Mouse (Mus musculus) thymus, postnatal 36 days (tissue): ENCODE measurements around the gene Hmcn1.

ENCODE experiments used
- DNase-seq, 2 experiments: peaks; one replicate each; pipeline ENCODE4 v3.0.0; 2022; ENCODE audit warnings: mixed read lengths in 2 of 2

Hmcn1 gene

DNA sequence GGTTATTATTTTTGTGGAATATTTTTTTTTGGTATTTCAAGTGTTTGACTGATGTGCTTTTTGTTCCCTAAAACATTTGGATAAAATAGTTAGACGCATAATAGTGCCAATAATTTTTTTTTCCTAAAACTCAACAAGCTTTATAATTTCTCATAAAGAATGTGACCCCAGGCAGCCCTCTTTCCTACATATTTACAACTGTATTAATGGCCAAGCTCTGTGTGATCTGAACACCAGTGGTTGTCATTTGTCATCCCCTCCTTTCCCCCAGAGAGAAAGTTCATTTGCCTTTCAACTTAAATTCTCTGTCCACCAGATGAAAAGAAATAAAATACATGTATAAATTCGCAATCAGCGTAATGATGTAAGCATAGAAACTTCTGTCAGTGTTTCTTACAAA lies 121.1 kb downstream of the Hmcn1 start:
- no peak for DNase-seq

DNA sequence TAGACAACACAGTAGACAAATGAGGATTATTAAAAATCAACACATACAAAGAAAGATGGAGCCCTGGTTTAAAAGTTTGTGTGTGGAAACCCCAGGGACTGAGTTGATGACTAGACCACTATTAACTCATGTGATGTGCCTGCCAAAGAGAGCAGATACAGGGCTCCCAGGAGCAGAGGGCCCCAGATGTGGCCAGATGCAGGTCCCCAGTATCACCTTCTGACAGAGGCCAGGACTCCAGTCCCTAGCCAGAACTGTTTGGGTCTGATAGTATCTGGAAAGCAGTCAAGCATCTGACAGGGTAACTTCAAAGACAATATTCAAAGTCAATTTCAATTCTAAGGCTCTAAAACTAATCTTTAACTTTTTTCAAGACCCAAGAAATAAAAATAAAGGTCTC lies 124.0 kb downstream of the Hmcn1 start:
- DNase-seq, result no peak

GRCm38 (mm10) chr1:150866615-150867014 lies 126.6 kb downstream of the Hmcn1 start:
- no peak for DNase-seq

DNA sequence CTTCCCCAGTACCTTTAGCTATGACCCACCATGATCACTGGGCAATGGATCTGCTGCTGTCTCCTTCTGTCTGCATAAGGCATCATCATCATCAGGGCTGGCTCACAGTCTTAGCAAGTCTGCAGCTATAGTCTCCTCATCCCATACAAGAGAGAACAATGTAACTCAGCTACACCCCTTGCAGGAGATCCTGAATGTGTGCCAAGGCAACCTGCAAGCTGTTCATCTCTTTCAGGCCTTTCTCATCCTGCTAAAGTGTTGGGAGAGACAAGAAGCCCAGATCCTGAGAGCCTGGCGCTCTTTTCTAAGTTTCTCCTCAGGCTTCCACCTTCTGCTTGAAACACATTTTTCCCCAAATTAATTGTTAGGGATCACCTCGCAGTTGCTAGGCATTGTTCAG lies 135.5 kb downstream of the Hmcn1 start:
- DNase-seq, result no peak

GRCm38 (mm10) chr1:150833448-150833847 lies 159.8 kb downstream of the Hmcn1 start:
- DNase-seq, result no peak

- DNase-seq, result no peak
Measured at GRCm38 (mm10) chr1:150829851-150830250, 163.4 kb downstream of the Hmcn1 start.

DNA sequence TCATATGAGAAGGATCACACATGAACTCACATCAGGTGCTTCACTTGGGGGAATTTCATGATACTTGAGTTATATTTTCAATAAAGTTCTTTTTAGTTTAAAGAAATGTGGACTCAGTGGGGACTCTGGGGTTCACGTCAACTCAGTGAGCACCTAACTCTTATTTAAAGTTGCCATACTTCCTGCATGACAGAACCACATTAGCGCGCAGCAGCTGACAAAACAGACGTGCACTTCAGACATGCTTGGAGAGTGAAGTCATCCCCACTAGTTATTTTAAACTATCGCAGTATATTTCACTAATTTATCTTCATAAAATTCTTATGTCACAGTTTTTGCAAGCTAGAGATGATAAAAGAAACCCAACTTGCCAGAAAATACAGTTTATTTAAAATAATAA lies 166.1 kb downstream of the Hmcn1 start:
- no peak for DNase-seq

DNA sequence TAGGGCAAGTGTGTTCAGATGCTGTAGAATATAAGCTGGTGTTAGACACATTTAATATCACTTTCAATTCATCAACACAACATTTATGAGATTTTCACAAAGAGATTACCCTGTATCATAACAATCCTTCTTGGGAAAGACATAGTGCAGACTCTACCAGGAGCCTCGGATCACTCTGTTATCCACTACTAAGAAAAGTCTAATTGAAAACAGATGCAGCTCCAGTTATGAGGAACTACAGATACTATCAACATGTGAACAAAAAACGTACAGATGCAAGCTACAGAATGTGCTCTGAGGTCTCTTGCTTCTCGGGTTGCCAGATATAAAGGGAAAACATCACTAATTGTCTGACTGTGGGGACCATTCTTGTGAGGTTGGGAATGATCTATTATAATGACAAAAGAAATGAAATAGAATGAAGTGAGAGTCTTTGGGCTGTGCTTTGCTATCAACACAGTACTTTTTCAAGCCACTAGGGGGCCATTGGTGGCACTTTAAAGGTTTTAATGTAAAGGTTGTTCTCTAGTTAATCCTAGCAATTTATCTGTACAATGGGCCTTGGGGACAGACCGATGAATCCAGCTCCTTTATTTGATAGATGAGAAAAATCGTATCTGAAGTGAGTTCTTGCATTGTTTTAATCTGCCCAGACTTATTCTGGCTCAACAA lies 168.8 kb downstream of the Hmcn1 start:
- DNase-seq, result no peak

DNA sequence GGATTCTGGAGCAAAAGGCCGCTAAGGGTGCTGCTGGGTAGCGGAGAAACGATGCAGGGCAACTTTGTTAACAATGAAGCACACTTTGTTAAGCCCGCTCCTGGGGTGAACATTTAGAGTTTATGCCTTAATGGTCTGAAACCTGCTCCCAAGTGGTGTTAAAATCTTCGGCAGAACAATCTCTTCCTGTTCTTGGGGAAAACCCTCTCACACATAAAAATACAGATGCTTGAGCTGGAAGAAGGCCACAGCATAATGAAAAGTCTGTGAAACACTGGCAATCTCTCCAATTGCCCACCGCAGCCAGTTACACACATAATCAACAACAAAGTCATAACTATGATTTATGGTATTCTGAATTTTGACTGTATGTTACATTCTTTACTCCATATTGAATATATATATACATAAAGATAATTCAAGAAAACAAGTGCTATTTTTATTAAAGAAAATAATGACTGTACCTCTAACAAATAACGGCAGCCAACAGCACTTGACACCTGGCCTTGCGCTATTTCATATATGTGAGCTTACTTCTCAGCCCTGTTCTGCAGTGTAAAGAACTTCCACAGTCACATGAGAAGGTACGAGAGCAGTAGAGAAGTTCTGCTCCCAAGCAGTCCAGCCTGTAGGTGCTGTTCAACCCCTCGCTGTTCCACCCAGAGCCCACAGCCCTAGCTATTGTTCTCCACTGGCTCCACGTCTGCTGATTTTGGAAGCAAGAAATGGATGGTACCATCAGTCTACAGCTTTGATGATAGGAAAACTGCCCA lies 177.0 kb downstream of the Hmcn1 start:
- no peak for DNase-seq

- DNase-seq, result no peak
Measured at GRCm38 (mm10) chr1:150814917-150815316, 178.3 kb downstream of the Hmcn1 start.

DNA sequence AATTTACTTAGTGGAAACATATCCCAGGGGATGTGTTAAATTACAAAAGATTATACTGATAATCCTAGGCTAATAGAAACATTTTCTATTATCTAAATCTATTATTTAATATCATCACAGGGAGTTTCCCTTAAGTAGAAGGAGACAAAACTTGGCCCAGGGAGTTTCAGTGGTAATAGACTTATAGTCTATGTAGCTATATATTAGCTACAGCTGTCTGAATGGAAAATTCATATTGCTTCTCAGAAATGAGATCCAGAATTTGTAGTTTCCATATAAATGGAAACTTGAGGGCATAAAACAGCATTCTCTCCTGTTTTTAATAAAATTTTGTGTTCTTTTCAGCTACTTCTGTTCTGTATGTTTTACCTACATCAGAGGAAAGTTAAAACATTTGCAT lies 179.9 kb downstream of the Hmcn1 start:
- no peak for DNase-seq

GRCm38 (mm10) chr1:150806864-150807263 lies 186.4 kb downstream of the Hmcn1 start:
- no peak for DNase-seq

- no peak for DNase-seq
Measured at GRCm38 (mm10) chr1:150805466-150805865, 187.8 kb downstream of the Hmcn1 start.

- no peak for DNase-seq
Measured at GRCm38 (mm10) chr1:150804235-150805099, 188.8 kb downstream of the Hmcn1 start.

DNA sequence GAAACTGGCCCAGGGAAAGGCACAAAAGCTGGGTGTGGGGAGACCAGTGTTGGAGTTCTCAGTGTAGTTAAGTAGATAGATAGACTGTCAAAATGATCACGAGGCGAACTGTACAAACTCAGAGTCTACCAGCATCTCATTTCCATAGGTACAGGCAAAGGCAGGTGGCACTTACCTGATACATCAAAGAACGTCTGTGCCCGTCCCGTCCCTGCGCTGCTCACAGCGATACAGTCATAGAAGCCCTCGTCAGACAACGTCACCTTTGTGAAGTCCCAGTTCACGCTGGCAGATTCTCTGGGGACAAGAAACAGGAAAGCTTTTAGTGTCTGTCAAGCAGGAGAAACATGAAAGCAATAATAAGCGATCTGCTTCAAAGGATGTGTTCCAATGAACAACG lies 190.6 kb downstream of the Hmcn1 start:
- DNase-seq, result no peak

GRCm38 (mm10) chr1:150800611-150801263 lies 192.5 kb downstream of the Hmcn1 start:
- no peak for DNase-seq

DNA sequence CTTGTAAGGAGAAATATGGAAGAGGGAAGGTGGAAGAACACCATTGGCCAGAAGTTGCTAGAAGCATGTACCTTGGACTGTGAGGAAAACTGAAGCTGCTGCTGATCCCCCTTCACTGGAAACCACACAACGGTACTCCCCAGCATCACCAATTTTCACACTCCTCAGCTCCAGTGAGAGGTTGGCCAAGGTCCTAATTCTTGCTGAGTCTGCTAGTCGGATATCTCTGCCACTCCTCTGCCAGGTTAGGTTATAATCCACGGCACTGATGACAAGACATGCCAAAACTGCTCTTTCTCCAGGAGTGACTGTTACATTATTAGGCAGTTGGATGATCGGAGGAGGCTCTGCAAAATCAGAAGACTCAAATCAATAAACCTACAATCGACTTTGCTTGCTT lies 194.6 kb downstream of the Hmcn1 start:
- no peak for DNase-seq

- no peak for DNase-seq
Measured at GRCm38 (mm10) chr1:150786746-150787145, 206.5 kb downstream of the Hmcn1 start.

GRCm38 (mm10) chr1:150783070-150783842 lies 210.0 kb downstream of the Hmcn1 start:
- DNase-seq, result no peak

DNA sequence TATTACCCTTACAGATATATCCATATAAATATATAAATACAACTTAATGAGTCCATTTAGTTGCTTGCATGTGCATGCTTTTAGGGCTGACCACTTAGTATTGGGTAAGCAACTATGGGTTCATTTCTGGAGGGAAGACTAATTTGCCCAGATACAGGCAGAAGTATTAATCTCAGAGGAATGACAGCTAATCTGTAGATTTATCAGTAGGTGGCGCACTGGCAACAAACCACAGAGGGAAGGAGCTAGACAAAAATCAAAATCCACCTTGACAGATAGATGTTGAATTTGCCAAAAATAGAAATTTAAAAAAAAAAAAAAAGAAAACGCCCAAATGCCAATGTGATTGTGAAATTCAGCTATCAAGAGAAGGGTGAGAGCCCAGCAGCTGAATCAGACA lies 213.3 kb downstream of the Hmcn1 start:
- DNase-seq, result no peak

DNA sequence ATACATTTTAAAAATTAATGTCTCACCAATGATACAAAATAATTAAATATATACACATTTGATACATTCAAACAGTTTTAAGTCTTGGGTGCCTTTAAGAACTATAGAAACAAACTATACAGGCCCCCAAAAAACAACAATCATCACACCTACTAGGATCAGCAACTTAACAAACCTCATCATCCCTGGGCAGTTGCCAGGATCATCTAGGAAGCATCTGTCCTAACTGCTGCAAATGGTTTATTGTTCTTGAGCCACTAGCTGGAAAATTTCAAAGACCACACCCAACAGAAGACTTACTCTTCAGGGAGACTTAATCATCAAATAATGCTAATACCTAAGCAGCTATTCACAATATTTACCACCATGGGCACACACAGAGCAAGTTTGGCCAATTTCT lies 216.5 kb downstream of the Hmcn1 start:
- DNase-seq, result no peak

DNA sequence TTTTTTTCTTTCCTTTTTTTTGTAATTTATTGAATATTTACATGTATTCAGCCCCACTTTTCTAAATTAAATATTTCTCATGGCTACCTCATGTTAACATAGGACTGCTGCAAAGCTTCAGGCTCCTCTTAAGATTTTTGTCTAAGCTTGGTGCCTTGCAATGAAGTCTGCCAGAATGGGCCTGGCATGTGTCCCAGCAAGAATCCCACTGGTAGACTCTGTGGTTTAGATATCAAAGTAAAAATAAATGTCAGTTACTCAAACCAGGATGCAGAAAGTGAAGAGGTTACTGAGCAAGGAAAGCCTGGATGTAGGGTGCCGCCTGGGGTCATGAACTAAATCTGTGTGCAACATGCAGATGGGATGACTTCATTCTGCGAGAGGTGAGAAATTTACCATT lies 217.5 kb downstream of the Hmcn1 start:
- no peak for DNase-seq
